Mouse (Mus musculus) stomach, embryonic 14.5 days (tissue): Measurements from ENCODE around the gene Mrps23. TPM values are rescaled to one million over a fixed set of nuclear protein-coding genes. Genes with fewer than 3 reads are reported as not detected.

Source experiments
- ATAC-seq: fragments of 200-750 bp; cut with Nextera tagmentation; 2 replicates; pipeline ENCODE4 v1.8.0; 2017; ENCODE audit warnings: low read depth, moderate TSS enrichment; ENCODE audit not compliant: insufficient number of reproducible peaks, insufficient read depth, low FRiP score
- H3K27ac ChIP-seq: fragments of 300-500 bp; sonication (generic); 2 replicates; pipeline ENCODE4 v1.5.1; 2014; ENCODE audit warnings: mild to moderate bottlenecking, low read length, moderate library complexity, mixed read lengths
- H3K27me3 ChIP-seq: fragments of 300-500 bp; sonication (generic); 2 replicates; pipeline ENCODE4 v1.6.1; 2014; ENCODE audit warnings: low read length, control low read depth, mixed read lengths; ENCODE audit not compliant: control insufficient read depth, insufficient read depth
- H3K36me3 ChIP-seq: fragments of 300-500 bp; sonication (generic); 2 replicates; pipeline ENCODE4 v1.6.1; 2014; ENCODE audit warnings: mild to moderate bottlenecking, control low read depth, low read length, moderate library complexity, mixed read lengths; ENCODE audit not compliant: control insufficient read depth, insufficient read depth
- H3K4me1 ChIP-seq: fragments of 300-500 bp; sonication (generic); 2 replicates; pipeline ENCODE4 v1.6.1; 2014; ENCODE audit warnings: low read length, control low read depth, mixed read lengths; ENCODE audit not compliant: control insufficient read depth, insufficient read depth
- H3K4me2 ChIP-seq: fragments of 300-500 bp; sonication (generic); replicated peaks from 2 replicates; pipeline ENCODE4 v1.6.1; 2014; ENCODE audit warnings: low read depth, low read length, control low read depth
- H3K4me3 ChIP-seq: fragments of 300-500 bp; sonication (generic); 2 replicates; pipeline ENCODE4 v1.5.1; 2014; ENCODE audit warnings: low read depth, low read length, control low read depth
- H3K9ac ChIP-seq: fragments of 300-500 bp; sonication (generic); replicated peaks from 2 replicates; pipeline ENCODE4 v1.6.1; 2014; ENCODE audit warnings: low read depth, mild to moderate bottlenecking, control low read depth, low read length, moderate library complexity, mixed read lengths
- H3K9me3 ChIP-seq: fragments of 300-500 bp; sonication (generic); 2 replicates; pipeline ENCODE4 v1.6.1; 2016; ENCODE audit warnings: low read depth, low read length, control low read depth; ENCODE audit not compliant: control insufficient read depth
- WGBS: fragments of 180-500 bp; shearing (Covaris S2); extraction: QIAGEN DNeasy Blood & Tissue Kit; methylation state at CpG from one replicate; pipeline ENCODE4 v1.1.7; 2014; 5-methylcytosine and 5-hydroxymethylcytosine counted together
- polyA plus RNA-seq: library from polyadenylated mRNA; unstranded; fragments of >200 nt; fragmentation: Nextera tagmentation; extraction: Ambion mirVana; gene quantifications from 2 replicates; pipeline ENCODE4 v1.2.1, GENCODE M21; 2014

Gene Mrps23
- polyA plus RNA-seq, result 58.6 and 59.2 TPM in 2 replicates

DNA sequence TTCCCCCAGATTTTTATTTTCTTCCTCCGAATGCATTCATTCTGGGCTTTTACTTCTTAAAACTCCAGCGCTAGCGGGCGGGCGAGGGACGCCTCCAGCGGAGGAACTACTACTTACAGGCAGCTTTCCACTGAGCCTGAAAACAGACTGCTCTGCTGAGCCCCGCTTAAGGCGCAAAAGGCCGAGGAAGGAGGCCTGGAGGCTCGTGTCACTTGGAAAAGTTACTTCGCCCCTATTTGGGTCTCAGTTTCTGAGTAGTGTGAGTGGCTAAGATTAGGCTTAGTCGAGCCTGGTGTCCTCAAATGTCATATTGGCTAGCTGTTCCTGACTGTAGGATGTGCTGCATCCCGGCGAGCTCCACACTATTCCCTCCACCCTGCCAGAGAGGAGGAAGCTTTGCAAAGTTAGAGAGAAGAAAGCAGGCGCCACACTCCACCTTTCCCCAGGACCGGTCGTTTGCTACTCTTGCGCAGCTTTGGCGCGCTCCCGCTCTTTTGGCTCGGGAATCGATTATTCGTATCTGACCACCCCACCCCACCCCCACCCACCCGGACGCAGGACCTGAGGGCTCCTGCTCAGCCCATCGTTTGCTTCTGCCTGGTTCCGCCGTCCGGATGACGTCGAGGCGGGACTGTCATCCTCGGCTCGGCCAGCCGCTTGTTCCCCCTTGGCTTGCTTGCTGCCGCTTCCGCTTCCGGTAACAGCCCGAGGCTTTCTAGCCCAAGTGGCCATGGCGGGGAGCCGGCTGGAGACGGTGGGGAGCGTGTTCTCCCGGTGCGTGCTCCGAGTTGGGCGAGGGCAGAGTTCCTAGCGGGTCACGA is at the start of gene Mrps23:
TSS of gene Mrps23 (plus strand) at position 677 of the 821 bp plus-strand sequence.
- Histone ChIP-seq H3K4me3 (peak within 1 kb of the TSS; percentile 88), H3K36me3 (peaks cover under 1% of the 10 kb centered on the region; the same call in 1 of the 2 replicates)

DNA sequence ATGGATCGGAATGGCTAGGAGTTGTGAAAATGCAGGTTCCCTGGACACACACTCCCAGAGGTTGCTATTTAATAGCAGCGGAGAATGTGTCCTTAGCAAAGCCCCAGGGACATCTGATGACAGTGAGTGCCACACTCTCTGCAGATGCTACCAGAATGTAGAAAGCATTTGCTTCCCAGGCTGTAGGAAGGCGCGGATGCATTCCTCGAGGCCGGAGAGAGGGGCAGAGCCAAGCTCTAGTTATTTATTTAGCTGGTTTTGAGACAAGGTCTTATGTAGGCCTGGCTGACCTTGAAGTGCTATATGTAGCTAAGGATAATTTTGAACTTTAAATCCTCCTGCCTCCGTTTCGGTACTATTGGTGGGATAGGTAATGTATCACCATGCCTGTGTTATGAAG is 49.7 kb upstream of the Mrps23 start:
- Histone ChIP-seq H3K4me1 (peaks cover 76% of the 10 kb centered on the region), H3K27me3 (no peaks in the 10 kb centered on the region), H3K27ac (peak overlapping the region; percentile 89), H3K9me3 (no peaks in the 10 kb centered on the region), H3K9ac (no peak overlapping the region), H3K4me2 (no peak overlapping the region), H3K4me3 (no peak overlapping the region), H3K36me3 (no peaks in the 10 kb centered on the region)
- ATAC-seq, result no peak
- 44% methylated on average over 8 of the region's 8 CpGs for WGBS

More for the DNA sequence above, at the start of gene Mrps23:
- Histone ChIP-seq H3K27me3 (no peaks in the 10 kb centered on the region), H3K4me1 (peaks cover 11% of the 10 kb centered on the region), H3K4me2 (peak within 1 kb of the TSS; percentile 88), H3K9me3 (no peaks in the 10 kb centered on the region), H3K9ac (peak within 1 kb of the TSS; percentile 73), H3K27ac (peak within 1 kb of the TSS; percentile 79)
- WGBS, result under 1% methylated on average over 51 of the region's 51 CpGs
- peak; percentile 94 for ATAC-seq

DNA sequence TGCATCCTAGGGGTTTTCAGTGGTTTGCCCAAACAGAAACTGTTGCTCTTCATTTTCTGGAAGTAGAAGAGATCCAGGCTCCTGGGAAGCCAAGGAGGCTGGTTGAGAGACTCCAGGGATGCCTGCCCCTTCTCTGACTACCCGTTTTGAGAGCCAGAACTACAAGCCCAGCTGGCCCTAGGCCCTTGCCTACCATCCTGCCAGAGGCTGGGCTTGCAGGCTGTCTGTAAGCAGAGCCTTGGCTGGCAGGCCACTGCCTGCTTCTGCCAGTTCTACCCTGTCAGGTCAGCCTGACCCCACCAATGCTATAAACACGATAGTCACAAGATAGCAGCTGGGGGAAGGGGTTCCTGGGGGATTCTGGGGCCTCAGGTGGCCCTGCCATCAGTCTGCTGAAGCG is 48.7 kb upstream of the Mrps23 start:
- no peaks in the 10 kb centered on the region for H3K36me3 ChIP-seq
- no peaks in the 10 kb centered on the region for H3K27me3 ChIP-seq
- peaks cover 85% of the 10 kb centered on the region for H3K4me1 ChIP-seq
- WGBS, result 50% methylated on average over 3 of the region's 3 CpGs
- no peaks in the 10 kb centered on the region for H3K9me3 ChIP-seq
- H3K4me3 ChIP-seq, result no peak overlapping the region
- H3K4me2 ChIP-seq, result no peak overlapping the region
- no peak for ATAC-seq
- peak overlapping the region; percentile 89; the same call in 1 of the 2 replicates for H3K27ac ChIP-seq
- no peak overlapping the region for H3K9ac ChIP-seq

DNA sequence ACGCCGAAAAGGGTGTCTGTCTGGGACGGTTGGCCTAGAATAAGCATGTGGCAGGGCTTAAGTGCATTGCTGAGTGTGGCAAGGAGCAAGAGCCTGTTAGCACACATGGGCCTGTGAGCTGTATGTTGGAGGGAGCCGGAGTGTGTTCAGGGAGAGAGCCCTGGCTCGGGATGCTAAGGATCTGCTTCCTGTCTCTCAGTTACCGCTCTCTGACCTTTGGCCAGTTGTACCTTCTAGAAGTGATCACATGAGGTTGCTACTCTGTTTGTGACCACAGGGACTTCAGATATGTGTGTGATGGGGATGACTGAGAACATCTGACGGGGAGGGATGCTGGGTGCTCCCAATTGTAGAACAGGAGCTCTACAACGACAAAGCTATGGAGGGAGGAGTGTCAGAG is 48.2 kb upstream of the Mrps23 start:
- 42% methylated on average over 8 of the region's 8 CpGs for WGBS
- no peak overlapping the region for H3K9ac ChIP-seq

DNA sequence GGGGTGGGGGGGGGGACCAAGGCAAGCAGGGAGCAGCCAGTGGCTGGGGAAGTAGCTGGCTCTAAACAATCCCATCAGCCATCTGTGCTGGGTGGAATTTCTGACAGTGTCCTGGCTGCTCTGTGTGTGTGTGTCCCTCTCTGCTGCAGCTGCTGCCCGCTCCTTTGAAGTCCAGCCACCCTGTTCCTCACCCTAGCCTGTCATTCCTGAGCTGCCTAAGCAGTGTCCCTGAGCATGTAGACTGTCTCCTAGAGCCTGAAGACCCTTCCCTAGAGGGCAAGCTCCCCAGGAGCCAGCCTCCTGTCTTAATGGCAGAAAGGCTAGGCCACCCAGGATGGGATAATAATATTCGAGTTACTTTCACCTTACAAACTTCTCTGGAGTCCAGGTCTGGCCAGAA is 47.8 kb upstream of the Mrps23 start:
- Histone ChIP-seq H3K4me1 (peaks cover 89% of the 10 kb centered on the region), H3K27ac (peak overlapping the region; percentile 89), H3K9me3 (no peaks in the 10 kb centered on the region)

More for the DNA sequence above, 48.2 kb upstream of the Mrps23 start:
- H3K36me3 ChIP-seq, result no peaks in the 10 kb centered on the region
- no peak for ATAC-seq
- H3K4me2 ChIP-seq, result no peak overlapping the region
- H3K4me3 ChIP-seq, result no peak overlapping the region
- peaks cover 90% of the 10 kb centered on the region for H3K4me1 ChIP-seq
- no peaks in the 10 kb centered on the region for H3K27me3 ChIP-seq
- no peaks in the 10 kb centered on the region for H3K9me3 ChIP-seq
- H3K27ac ChIP-seq, result peak overlapping the region; percentile 89; the same call in 1 of the 2 replicates

DNA sequence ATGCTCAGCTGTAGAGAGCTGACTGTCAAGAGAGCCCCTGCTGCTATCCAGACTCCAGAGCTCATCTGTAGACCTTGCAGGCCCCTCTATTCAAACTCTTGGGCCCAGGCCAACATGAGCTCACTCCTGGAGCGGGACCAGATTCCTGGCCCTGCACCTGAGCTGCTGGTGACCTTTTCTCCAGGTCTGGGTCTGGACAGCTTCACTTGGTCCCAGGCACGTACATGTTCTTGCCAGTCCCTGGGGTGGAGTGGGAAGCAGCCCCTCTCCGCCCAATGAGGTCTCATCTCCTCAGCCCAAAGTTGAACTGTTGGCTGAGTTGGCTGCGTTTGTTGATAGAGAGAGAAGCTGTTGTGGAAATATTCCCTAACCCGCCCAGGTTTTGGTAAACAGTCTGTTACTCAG is 45.3 kb upstream of the Mrps23 start:
- Histone ChIP-seq H3K9ac (no peak overlapping the region), H3K27ac (peak overlapping the region; percentile 91), H3K4me1 (peaks cover 73% of the 10 kb centered on the region), H3K36me3 (no peaks in the 10 kb centered on the region), H3K4me3 (no peak overlapping the region), H3K4me2 (no peak overlapping the region), H3K27me3 (no peaks in the 10 kb centered on the region), H3K9me3 (no peaks in the 10 kb centered on the region)
- peak; percentile 31; the same call in 1 of the 2 replicates for ATAC-seq
- WGBS, result 16% methylated on average over 5 of the region's 5 CpGs

More for the DNA sequence above, 47.8 kb upstream of the Mrps23 start:
- 21% methylated on average over 2 of the region's 2 CpGs for WGBS
- no peak overlapping the region for H3K9ac ChIP-seq
- H3K4me2 ChIP-seq, result no peak overlapping the region
- H3K4me3 ChIP-seq, result no peak overlapping the region
- no peaks in the 10 kb centered on the region for H3K27me3 ChIP-seq
- H3K36me3 ChIP-seq, result no peaks in the 10 kb centered on the region
- ATAC-seq, result no peak

DNA sequence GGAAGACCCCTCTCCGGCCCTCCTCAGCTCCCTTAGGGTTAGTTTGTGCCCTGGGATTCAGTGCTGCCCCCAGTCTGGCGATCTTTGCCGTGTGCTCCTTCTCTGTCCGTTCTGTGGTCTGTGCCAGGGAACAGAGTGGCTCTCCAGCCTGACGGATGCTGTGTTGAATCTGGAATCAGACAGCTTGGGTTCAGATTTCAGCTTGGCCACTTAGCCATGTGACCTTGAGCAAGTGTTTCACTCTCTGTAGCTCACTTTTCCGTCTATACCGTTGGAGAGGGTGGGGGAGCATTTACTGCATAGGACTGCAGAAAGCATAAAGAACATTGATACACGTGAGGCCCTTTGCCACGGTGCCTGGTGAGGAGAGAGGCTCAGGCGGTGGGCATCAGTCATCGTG is 44.8 kb upstream of the Mrps23 start:
- H3K36me3 ChIP-seq, result no peaks in the 10 kb centered on the region
- no peak for ATAC-seq
- WGBS, result 46% methylated on average over 11 of the region's 11 CpGs
- H3K27ac ChIP-seq, result peak overlapping the region; percentile 91
- no peaks in the 10 kb centered on the region for H3K27me3 ChIP-seq
- no peak overlapping the region for H3K4me2 ChIP-seq
- H3K9me3 ChIP-seq, result no peaks in the 10 kb centered on the region
- H3K4me3 ChIP-seq, result no peak overlapping the region
- H3K4me1 ChIP-seq, result peaks cover 67% of the 10 kb centered on the region
- no peak overlapping the region for H3K9ac ChIP-seq

DNA sequence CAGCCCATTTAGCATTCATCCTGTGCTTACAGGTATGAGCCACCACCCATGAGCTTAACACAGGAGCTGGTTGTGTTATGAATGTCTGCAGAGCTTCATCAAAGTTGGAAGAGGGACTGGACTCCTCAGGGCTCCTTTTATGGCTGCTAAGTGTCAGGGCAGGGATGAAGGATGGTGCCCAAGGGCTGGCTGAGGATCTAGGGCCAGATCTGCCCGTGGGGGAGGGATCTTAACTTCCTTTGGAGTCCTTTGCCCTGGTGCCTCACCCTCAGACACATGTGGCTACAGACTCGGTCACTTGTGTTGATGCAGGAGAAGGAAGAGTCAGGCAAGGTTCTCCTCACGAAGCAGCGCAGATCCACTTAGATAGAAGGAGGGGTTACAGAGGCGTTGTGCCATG is 43.9 kb upstream of the Mrps23 start:
- Histone ChIP-seq H3K27me3 (no peaks in the 10 kb centered on the region), H3K27ac (peak overlapping the region; percentile 91), H3K4me2 (no peak overlapping the region), H3K36me3 (no peaks in the 10 kb centered on the region), H3K4me3 (no peak overlapping the region), H3K4me1 (peaks cover 67% of the 10 kb centered on the region), H3K9ac (no peak overlapping the region), H3K9me3 (no peaks in the 10 kb centered on the region)
- WGBS, result 34% methylated on average over 5 of the region's 5 CpGs
- ATAC-seq, result no peak
